Mouse (Mus musculus): ENCODE data around the gene Eme2. TPM values are rescaled to one million over a fixed set of nuclear protein-coding genes. Genes with fewer than 3 reads are reported as not detected.
"Not testable (repeated sequence)": the region's sequence is repeated elsewhere in the genome, so short reads cannot be mapped to it uniquely, and the experiment has no call there.

Eme2 gene
- total RNA-seq (2022), result 1 to 10 TPM; 6.6 to 8.7 (median 7.9) TPM

DNA sequence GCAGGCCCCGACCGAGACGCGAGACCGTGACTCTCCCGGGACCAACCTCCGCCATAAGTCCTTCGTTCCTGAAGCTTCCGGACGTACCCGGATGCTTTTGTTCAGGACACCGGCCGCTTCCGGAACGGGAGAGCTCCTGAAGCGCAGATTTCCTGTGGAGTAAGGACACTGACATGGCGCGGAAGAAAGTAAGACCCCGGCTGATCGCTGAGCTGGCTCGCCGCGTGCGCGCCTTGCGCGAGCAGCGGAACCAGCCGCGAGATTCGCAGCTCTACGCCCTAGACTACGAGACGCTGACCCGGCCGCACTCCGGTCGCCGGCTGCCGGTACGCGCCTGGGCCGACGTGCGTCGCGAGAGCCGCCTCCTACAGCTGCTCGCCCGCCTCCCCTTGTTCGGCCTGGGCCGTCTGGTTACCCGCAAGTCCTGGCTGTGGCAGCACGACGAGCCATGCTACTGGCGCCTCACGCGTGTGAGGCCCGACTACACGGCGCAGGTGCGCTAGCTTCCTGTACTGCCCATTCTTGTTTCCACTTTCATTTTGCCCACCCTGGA is at the start of gene Eme2, which contains the start of gene Mrps34:
Gene Eme2 (minus strand): TSS at position 93 of the 553 bp plus-strand sequence.
Gene Mrps34 (plus strand): TSS at position 122 of the 553 bp plus-strand sequence.
- peak; percentile 49 to 70 for DNase-seq (ENCODE audit: low spot score in 2 of 2)

- DNase-seq (ENCODE audit: low spot score in 2 of 2), result not testable (repeated sequence)
Measured at GRCm38 (mm10) chr17:24943589-24943988, 48.7 kb upstream of the Eme2 start.

DNA sequence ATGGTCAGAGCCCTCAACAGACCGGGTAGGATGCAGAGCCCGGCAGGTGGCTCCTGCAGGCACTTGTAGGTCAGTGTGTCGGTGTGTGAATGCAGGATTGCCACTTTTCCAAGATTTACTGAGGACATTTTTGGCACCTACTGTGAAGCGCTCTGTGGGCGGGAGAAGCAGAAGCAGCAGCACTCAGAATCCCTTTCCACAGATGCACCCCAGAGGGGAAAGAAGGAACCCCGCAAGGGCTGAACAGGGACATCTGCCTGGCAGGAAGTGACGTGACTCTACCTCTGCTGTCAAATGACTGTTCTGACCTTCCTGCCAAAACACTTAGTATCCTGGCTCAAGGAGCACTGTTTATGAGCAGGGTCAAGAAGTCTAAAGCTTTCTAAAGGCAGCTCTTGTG is 48.1 kb upstream of the Eme2 start:
- no peak for DNase-seq (ENCODE audit: low spot score in 2 of 2)

DNA sequence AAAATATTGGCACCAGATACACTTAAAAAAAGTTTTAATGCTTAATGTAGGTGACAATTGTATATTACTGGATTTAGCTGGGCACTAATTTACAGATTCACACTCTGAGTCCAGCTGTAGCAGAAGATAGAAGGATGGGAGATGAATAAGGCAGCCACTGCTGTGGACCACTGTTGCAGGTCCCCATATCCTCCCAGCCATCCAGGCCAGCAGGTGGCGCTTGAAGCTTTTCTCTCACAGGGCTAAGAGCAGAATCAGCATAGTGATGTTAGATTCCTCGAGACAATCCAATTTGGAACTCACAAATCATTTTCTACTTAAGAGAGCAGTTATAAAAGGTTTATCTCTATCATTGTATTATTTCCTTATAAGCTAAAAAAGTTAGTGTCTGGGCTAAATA is 47.6 kb upstream of the Eme2 start:
- DNase-seq (ENCODE audit: low spot score in 2 of 2), result peak in 1 of 2 experiments; percentile 20

- DNase-seq (ENCODE audit: low spot score in 2 of 2), result no peak
Measured at GRCm38 (mm10) chr17:24937266-24937665, 42.4 kb upstream of the Eme2 start.

- peak; percentile 89 to 90 for DNase-seq (ENCODE audit: low spot score in 2 of 2)
Measured at GRCm38 (mm10) chr17:24936259-24937237, 41.7 kb upstream of the Eme2 start, which contains the start of gene Mapk8ip3. Gene Mapk8ip3 (minus strand): TSS chr17:24936977.

- no peak for DNase-seq (ENCODE audit: low spot score in 2 of 2)
Measured at GRCm38 (mm10) chr17:24935666-24936065, 40.8 kb upstream of the Eme2 start.

DNA sequence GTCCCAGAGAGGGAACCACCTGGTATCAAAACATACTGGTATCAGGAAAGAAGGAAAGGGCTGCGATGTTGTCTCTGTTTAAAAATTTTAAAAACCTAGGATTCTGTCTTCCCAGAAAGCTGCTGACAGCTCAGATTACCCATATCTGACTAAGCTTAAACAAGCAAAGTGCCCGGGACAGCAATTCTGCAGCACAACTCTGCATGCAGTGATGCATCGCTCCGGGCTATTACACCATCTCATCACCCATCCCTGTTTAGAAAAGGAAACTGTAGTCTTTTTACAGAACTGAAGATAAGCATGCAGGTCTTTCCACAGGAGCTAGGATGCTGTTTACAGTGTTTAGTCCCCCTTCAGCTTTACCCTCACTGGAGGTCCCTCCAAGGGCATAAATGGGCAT is 40.0 kb upstream of the Eme2 start:
- DNase-seq (ENCODE audit: low spot score in 2 of 2), result no peak

- no peak for DNase-seq (ENCODE audit: low spot score in 2 of 2)
Measured at GRCm38 (mm10) chr17:24933163-24933562, 38.3 kb upstream of the Eme2 start.

DNA sequence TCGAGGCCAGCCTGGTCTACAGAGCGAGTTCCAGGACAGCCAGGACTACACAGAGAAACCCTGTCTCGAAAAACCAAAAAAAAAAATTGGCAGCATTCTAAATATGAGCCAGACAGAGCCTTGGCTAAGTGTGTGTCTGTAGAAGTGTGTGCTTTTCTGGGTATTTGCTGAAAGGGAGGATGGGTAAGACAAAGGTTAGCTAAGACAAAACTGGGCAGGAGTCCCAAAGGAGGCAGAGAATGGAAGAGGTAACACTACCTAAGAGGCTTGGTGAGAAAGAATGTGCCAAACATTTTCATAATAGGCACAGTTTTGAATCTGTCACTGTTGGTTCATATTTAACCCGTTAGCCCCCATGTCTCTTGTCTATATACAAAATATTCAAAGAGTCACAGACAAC is 37.5 kb upstream of the Eme2 start:
- DNase-seq (ENCODE audit: low spot score in 2 of 2), result no peak

GRCm38 (mm10) chr17:24929506-24929905 is 34.6 kb upstream of the Eme2 start:
- no peak for DNase-seq (ENCODE audit: low spot score in 2 of 2)

- DNase-seq (ENCODE audit: low spot score in 2 of 2), result no peak
Measured at GRCm38 (mm10) chr17:24923246-24923645, 28.4 kb upstream of the Eme2 start.

- no peak for DNase-seq (ENCODE audit: low spot score in 2 of 2)
Measured at GRCm38 (mm10) chr17:24913984-24914383, 19.1 kb upstream of the Eme2 start.

DNA sequence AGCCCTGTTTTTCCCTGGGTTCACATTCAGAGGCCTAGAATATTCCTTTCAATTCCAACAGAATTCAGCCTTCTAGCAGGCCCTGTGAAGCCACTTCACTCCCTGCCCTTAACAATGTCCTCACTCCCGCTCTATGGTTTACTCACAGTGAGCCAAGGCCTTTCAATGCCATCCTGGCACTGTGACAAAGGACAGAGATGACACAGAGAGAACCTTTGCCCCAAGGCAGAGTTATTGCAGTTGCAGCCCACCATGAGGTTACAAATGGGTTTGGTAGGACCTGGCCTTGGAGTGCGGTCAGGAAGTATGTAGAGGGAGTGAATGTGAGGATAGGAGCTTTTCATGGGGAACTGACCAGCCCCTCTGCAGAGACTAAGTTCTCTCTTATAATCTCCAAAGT is 12.7 kb upstream of the Eme2 start:
- DNase-seq (ENCODE audit: low spot score in 2 of 2), result no peak

DNA sequence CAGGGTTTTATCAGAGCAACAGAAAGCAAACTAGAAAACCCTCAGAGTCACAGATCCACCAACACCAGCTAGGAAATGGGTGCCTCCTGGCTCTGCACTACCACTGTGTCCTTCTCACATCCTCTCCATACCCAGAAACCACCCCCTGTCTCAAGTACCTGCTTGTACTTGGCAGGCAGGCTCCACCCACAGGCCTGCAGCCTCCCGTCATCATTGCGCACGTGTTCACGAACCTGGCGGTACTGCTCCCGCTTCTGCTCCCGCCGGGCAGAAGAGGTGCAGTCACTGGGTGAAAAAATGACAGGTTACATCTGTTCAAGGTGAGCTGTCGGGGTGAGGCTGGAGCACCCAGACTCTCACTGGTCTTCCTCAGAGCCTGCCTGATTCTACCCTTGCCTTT is 8.9 kb upstream of the Eme2 start:
- DNase-seq (ENCODE audit: low spot score in 2 of 2), result no peak

DNA sequence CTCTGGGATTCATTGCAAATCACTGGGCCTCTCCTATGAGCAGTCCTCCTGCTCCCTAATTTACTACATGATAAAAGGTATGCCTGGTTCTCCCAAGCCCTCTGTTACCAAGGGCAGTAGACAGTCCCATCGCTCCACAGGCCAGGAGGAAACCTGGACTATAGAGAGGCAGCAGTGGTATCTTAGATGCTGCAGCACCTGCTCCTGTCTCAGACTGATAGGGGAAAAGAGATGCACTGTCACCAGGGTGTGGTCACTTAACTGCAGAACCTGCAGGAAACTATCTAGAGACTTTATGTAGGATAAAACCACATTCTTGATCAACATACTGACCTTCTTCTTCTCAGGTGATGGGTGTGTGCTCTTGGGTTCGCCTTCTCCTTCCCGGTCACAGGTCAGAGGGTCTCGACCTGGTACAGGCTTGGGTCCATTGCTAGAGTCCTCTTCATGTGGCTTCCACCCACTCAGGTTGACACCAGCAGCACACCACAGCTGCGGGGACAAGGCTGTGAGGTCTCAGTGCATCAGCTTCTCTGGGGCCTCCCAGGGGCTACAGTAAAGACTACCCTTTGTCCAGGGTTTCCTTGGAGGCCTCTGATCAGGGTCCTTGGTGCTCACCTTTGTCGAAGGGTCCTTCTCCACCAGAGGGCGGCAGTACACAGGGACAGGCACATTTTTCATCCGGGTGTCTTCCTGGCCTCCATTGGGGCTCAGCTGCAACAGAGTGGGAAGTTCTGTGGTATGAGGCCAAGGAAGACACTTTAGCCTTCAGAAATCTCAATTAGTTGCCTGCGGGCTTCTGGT is 8.0 kb upstream of the Eme2 start:
- no peak for DNase-seq (ENCODE audit: low spot score in 2 of 2)

- no peak for DNase-seq (ENCODE audit: low spot score in 2 of 2)
Measured at GRCm38 (mm10) chr17:24902124-24902523, 7.2 kb upstream of the Eme2 start.

GRCm38 (mm10) chr17:24900014-24900413 is 5.1 kb upstream of the Eme2 start:
- no peak for DNase-seq (ENCODE audit: low spot score in 2 of 2)

DNA sequence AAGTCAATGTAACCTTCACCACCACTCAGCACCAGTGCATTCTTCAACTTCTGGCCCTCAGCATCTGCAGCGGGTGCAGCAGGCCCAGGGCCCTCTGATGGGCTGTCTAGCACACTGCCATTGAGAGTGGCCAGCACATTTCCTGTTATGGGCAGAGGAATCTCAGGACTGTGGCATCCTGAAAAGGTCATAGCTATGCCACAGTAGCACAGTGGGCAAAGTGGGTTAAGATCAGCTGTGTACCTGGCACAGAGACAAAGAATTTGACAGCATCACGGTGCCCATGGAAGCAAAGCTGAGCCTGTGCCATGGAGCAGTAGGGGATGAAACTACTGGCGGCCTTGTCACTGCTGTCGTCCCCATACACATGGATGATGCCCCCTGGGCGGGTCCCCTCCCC is 4.3 kb upstream of the Eme2 start:
- no peak for DNase-seq (ENCODE audit: low spot score in 2 of 2)

DNA sequence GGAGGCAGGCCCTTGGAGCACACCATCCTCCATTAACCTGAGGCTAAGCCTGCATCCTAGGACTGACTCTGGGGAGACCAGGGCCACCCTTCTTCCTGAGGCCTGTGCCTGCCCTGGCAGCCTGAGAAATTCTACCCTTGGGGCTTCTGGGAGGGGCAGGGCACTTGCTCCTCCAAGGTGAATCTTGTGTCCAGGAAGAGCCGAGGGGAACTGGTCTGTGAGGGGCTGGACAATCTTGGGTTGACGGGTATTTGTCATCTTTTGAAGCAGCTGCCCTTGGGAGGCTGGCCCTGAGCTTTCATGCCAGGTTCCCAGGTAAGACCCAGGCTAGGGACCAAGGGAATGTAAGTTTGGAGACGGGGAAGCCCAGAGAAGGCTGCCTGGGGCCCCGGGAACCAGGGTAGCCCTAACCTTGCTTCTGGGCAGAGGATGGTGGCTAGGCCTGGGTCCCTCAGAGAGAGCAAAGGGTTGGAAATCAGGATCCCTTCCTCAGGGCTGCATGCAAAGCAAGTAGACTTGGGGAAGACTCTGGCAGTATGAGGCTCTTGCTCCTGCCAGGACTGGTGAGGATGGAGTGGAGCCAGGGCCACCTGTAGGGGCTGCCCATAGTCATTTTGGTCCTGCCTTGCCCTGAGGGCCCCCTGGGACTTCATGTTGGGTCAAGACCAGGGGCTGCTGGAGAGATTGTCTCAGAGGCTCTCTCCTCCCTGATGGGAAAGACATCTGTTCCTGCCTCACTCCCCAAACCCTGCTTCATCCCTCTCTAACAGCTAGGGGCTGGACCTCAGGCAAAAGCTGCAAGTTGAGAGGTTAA is 3.4 kb upstream of the Eme2 start:
- no peak for DNase-seq (ENCODE audit: low spot score in 2 of 2)

DNA sequence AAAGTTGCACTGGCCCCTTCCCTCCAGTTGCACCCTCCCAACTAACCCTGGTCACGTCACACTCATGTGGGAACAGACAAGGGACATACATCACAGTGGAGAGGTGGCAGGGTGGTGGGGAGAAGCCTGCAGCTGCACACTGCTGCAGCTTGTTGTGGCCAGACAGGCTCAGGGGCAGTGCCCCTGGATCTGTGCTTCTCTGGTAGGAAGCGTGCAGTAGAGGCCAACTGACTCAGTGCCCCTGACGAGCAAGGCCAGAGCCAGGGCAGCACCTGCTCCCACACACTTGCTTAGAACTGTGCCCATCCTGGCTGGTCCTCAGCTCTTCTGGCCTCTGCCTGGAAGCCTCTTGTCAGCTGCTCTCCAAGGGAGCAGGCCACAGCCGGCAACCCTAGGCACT is 2.7 kb upstream of the Eme2 start:
- no peak for DNase-seq (ENCODE audit: low spot score in 2 of 2)

Measured in gastrocnemius, adult 8-10 months (tissue).